Mouse (Mus musculus): ENCODE data around the gene Klhl40. TPM values are rescaled to one million over a fixed set of nuclear protein-coding genes. Genes with fewer than 3 reads are reported as not detected.

Gene Klhl40
- polyA plus RNA-seq (2016; fragmentation: Nextera tagmentation; extraction: Ambion mirVana) = 0.10 and 0.71 TPM in 2 replicates

GRCm38 (mm10) chr9:121777484-121778065 lies at the start of gene Klhl40:
Gene Klhl40 (plus strand): TSS chr9:121777607.
- no peaks in the 10 kb centered on the region for H3K36me3 ChIP-seq
- peak within 1 kb of the TSS; percentile 42 for H3K4me3 ChIP-seq
- H3K9me3 ChIP-seq (replicated peaks) = no peaks in the 10 kb centered on the region
- H3K4me1 ChIP-seq = peaks cover 11% of the 10 kb centered on the region
- no peak within 1 kb of the TSS for H3K27ac ChIP-seq
- WGBS = 23% methylated on average over 30 of the region's 30 CpGs
- no peak for DNase-seq (ENCODE audit: low spot score)
- peaks cover 52% of the 10 kb centered on the region for H3K27me3 ChIP-seq (ENCODE audit: low read depth, poor library complexity, severe bottlenecking)

GRCm38 (mm10) chr9:121740490-121740889 lies 36.9 kb upstream of the Klhl40 start:
- Histone ChIP-seq H3K9me3 (replicated peaks) (no peaks in the 10 kb centered on the region), H3K27ac (no peak overlapping the region), H3K27me3 (ENCODE audit: low read depth, poor library complexity, severe bottlenecking) (no peaks in the 10 kb centered on the region), H3K36me3 (peaks cover 79% of the 10 kb centered on the region), H3K4me1 (no peaks in the 10 kb centered on the region), H3K4me3 (no peak overlapping the region)
- no peak for DNase-seq (ENCODE audit: low spot score)
- 94% methylated on average over 6 of the region's 6 CpGs for WGBS

GRCm38 (mm10) chr9:121741168-121741567 lies 36.2 kb upstream of the Klhl40 start:
- H3K4me1 ChIP-seq = no peaks in the 10 kb centered on the region
- H3K36me3 ChIP-seq = peaks cover 79% of the 10 kb centered on the region
- WGBS = 93% methylated on average over 3 of the region's 3 CpGs
- no peak overlapping the region for H3K4me3 ChIP-seq
- no peak overlapping the region for H3K27ac ChIP-seq
- no peaks in the 10 kb centered on the region for H3K9me3 ChIP-seq (replicated peaks)
- H3K27me3 ChIP-seq (ENCODE audit: low read depth, poor library complexity, severe bottlenecking) = no peaks in the 10 kb centered on the region
- DNase-seq (ENCODE audit: low spot score) = no peak

DNA sequence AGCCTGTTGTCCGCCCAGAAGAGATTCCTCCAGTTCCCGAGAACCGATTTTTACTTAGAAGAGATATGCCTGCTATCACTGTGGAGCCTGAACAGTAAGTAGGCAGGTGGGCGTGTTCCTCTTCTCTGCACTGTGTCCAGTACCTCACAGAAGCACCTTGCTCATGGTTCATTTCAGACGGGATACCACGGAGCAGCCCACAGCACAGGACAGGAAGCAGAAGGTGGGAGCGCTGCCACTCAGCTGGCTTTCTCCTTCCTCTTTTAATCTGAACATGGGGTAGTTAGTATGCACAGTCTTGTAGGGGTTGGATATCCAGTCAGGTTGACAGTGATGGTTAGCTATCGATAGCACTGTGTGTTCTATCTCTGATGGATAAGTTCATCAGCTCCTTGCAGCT lies 33.4 kb upstream of the Klhl40 start:
- H3K4me3 ChIP-seq = no peak overlapping the region
- peaks cover 94% of the 10 kb centered on the region for H3K36me3 ChIP-seq
- no peak for DNase-seq (ENCODE audit: low spot score)
- no peaks in the 10 kb centered on the region for H3K9me3 ChIP-seq (replicated peaks)
- no peaks in the 10 kb centered on the region for H3K4me1 ChIP-seq
- WGBS = 95% methylated on average over 8 of the region's 8 CpGs
- no peak overlapping the region for H3K27ac ChIP-seq
- no peaks in the 10 kb centered on the region for H3K27me3 ChIP-seq (ENCODE audit: low read depth, poor library complexity, severe bottlenecking)

DNA sequence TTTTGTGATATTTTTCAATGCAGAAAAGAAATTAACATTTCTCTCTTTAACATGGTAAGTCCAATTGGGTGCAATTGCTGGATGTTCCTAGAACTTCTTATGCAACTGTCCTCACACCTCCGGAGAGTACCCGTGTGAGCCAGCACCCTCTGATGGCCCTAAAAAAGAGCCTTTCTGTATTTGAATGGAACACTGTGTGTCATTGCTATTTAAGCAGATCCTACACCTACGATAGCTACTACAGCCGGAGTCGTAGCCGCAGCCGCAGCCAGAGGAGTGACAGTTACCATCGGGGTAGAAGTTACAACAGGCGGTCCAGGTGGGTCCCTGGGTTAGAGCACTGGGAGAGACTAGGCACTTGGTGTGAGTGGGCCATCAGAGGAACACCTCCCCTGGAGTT lies 24.6 kb upstream of the Klhl40 start:
- no peak for DNase-seq (ENCODE audit: low spot score)

GRCm38 (mm10) chr9:121754624-121755023 lies 22.8 kb upstream of the Klhl40 start:
- peaks cover 27% of the 10 kb centered on the region for H3K4me1 ChIP-seq
- H3K4me3 ChIP-seq = no peak overlapping the region
- no peak overlapping the region for H3K27ac ChIP-seq
- peaks cover 72% of the 10 kb centered on the region for H3K36me3 ChIP-seq
- H3K9me3 ChIP-seq (replicated peaks) = no peaks in the 10 kb centered on the region
- 94% methylated on average over 3 of the region's 3 CpGs for WGBS
- H3K27me3 ChIP-seq (ENCODE audit: low read depth, poor library complexity, severe bottlenecking) = no peaks in the 10 kb centered on the region
- no peak for DNase-seq (ENCODE audit: low spot score)

More for the DNA sequence above, 24.6 kb upstream of the Klhl40 start:
- no peaks in the 10 kb centered on the region for H3K27me3 ChIP-seq (ENCODE audit: low read depth, poor library complexity, severe bottlenecking)
- H3K27ac ChIP-seq = no peak overlapping the region
- WGBS = 97% methylated on average over 9 of the region's 9 CpGs
- H3K4me3 ChIP-seq = no peak overlapping the region
- H3K9me3 ChIP-seq (replicated peaks) = no peaks in the 10 kb centered on the region
- H3K36me3 ChIP-seq = peaks cover 91% of the 10 kb centered on the region
- peaks cover 8% of the 10 kb centered on the region for H3K4me1 ChIP-seq

- Histone ChIP-seq H3K27me3 (ENCODE audit: low read depth, poor library complexity, severe bottlenecking) (no peaks in the 10 kb centered on the region), H3K36me3 (peaks cover 52% of the 10 kb centered on the region), H3K9me3 (replicated peaks) (no peaks in the 10 kb centered on the region), H3K4me3 (no peak overlapping the region), H3K27ac (no peak overlapping the region), H3K4me1 (peaks cover 46% of the 10 kb centered on the region)
- no peak for DNase-seq (ENCODE audit: low spot score)
- 88% methylated on average over 3 of the region's 3 CpGs for WGBS
Measured at GRCm38 (mm10) chr9:121756785-121757184, 20.6 kb upstream of the Klhl40 start.

- Histone ChIP-seq H3K4me3 (peak overlapping the region; percentile 68; the same call in 1 of the 2 replicates), H3K4me1 (peaks cover 53% of the 10 kb centered on the region), H3K27me3 (ENCODE audit: low read depth, poor library complexity, severe bottlenecking) (no peaks in the 10 kb centered on the region), H3K9me3 (replicated peaks) (no peaks in the 10 kb centered on the region), H3K27ac (peak overlapping the region; percentile 95), H3K36me3 (peaks cover 52% of the 10 kb centered on the region)
- peak; percentile 47 for DNase-seq (ENCODE audit: low spot score)
- 69% methylated on average over 3 of the region's 3 CpGs for WGBS
Measured at GRCm38 (mm10) chr9:121757432-121757831, 20.0 kb upstream of the Klhl40 start.

DNA sequence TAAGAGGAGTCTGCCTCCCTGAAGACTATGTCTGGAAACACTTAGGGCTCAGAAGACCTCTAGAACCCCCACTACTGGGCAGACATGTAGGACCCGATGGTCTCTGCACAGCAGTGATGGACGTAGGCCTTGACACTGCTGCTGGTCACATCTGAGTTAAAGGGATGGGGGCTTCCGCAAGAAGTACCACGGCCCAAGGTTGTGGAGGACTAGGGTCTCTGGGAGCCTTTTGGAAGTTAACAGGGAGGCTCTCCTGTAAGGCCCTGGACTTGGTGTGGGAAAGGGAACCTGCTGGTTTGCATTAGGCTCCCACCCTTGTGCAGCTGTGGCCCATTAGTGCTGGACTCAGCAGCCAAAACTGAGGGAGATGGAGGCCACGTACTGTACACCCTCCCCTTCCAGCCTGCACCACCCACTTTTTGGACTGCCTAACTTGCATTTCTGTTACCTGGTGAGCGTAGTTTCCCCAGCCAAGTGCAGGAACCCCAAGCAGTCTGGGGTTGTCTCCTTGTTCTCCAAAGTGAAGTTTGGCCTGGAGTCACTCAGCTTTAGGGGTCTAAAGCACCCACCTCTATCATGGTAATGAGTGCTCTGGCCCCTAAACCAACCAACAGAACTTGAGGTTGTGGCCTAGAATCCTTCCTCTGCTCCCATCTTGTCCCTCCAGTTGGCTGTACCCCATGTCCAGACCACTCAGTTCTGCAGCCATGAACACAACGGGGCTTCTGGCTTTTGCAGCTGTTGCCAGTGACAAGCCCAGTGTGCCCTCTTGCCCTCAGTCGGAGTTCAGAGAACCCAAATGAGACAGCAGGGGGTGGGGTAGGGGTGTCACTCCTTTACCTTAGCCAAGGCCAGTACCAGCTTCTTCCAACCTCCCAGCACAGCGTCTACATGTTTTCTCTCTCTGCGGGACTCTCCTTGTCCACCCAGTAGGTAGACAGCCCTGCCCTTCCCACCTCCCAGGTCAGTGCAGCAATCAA lies 19.3 kb upstream of the Klhl40 start:
- Histone ChIP-seq H3K9me3 (replicated peaks) (no peaks in the 10 kb centered on the region), H3K27me3 (ENCODE audit: low read depth, poor library complexity, severe bottlenecking) (no peaks in the 10 kb centered on the region), H3K36me3 (peaks cover 52% of the 10 kb centered on the region), H3K4me3 (peak overlapping the region; percentile 68), H3K4me1 (peaks cover 54% of the 10 kb centered on the region), H3K27ac (peak overlapping the region; percentile 95)
- 42% methylated on average over 10 of the region's 10 CpGs for WGBS
- peak; percentile 79 for DNase-seq (ENCODE audit: low spot score)

DNA sequence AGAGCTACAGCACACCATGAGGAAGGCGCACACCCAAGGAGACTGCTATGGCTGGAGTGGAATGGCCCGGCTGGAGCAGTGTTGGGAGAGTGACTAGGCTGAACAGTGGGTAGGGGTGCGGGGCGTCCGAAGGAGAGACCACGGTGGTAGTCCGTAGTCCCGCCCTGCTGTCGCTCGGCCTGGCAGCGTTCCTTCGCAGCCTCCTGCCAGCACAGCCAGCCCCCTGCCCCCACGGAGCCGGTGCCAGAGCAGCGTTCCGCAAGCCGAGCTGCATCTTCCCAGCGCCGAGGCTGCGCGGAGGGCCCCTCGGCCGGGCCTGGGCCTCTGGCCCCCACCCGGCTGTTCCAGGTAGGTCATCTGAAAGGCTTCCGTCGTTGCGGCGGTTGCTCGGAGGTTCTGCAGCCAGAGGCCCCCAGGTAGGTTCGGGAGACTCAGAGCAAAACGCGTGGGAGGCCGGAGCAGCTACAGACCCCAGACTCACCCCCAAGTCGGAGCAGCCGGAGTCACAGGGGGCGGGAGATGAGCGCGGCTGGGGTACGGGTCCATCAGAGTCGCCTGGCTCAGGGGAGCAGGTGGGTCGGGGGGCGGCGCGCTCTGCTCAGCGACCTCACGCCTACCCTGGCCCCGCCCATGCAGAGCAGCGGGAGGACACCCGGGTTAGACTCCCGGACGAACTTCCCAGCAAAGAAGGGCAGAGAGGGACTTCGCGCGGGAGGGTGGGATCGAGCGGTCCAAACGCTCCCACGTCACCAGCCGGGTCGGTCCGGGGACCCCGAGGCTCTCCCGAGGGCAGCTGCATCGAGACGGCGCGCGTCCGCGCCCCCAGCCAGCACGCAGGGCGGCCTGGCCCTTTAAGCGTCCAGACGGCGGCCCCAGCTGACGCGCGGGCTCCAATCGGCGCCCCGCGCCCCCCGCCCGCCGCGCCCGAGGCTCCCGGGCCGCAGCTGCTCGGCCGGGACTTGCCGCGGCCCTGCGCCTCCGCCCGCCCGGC lies 18.0 kb upstream of the Klhl40 start, which contains the start of gene Zfp651:
Zfp651 (plus strand) TSS at position 240 of the 991 bp plus-strand sequence.
- Histone ChIP-seq H3K36me3 (peaks cover 52% of the 10 kb centered on the region), H3K27me3 (ENCODE audit: low read depth, poor library complexity, severe bottlenecking) (no peaks in the 10 kb centered on the region), H3K4me1 (peaks cover 54% of the 10 kb centered on the region), H3K27ac (peak within 1 kb of the TSS; percentile 95), H3K9me3 (replicated peaks) (no peaks in the 10 kb centered on the region), H3K4me3 (peak within 1 kb of the TSS; percentile 68)
- 2% methylated on average over 96 of the region's 97 CpGs for WGBS
- DNase-seq (ENCODE audit: low spot score) = peak; percentile 80

DNA sequence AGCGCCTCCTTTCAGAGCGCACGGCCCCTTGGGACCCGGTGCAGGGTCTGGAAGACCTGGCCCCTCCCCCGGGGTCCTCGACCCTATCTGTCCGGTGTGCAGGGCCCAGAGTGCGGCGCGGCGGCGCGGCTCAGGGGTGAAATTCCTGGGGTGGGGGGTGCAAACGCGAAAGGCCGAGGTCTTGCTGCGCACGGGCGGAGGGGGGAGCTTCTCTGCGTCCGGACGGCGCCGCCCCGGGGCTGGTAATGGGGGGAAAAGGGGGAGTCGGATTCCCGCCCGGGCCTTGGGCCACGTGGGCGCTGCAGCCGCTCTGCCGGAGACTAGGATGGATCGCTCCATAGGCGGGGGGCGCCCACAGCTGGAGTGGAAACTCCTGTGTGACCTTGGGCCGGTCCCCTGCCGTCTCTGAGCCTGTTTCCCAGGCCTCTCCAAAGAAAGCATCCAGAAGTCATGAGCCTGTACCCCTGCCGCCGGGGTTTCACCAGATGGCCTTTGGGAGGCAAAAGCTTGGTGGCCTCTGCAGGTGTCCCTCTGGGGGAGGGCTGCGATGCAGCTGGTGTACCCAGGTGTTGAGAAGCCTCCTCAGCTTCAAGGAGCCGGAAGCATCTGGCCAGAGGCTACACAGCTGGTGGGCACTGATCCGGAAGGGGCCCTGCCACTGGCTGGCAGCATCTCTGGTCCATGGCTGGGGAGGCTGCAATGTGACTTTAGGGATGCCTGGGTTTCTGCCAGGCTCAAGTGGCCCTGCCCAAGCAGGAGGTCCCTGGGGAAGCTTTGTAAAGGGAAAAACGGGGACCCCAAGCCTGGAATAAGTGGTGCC lies 16.9 kb upstream of the Klhl40 start:
- H3K9me3 ChIP-seq (replicated peaks) = no peaks in the 10 kb centered on the region
- peak overlapping the region; percentile 68 for H3K4me3 ChIP-seq
- 2% methylated on average over 43 of the region's 43 CpGs for WGBS
- peaks cover 52% of the 10 kb centered on the region for H3K36me3 ChIP-seq
- H3K27ac ChIP-seq = peak overlapping the region; percentile 95
- DNase-seq (ENCODE audit: low spot score) = peak; percentile 90
- H3K27me3 ChIP-seq (ENCODE audit: low read depth, poor library complexity, severe bottlenecking) = no peaks in the 10 kb centered on the region
- H3K4me1 ChIP-seq = peaks cover 54% of the 10 kb centered on the region

Data from limb, embryonic 10.5 days (tissue).